Mouse (Mus musculus): Measurements from ENCODE around the gene Gm20696.

DNA sequence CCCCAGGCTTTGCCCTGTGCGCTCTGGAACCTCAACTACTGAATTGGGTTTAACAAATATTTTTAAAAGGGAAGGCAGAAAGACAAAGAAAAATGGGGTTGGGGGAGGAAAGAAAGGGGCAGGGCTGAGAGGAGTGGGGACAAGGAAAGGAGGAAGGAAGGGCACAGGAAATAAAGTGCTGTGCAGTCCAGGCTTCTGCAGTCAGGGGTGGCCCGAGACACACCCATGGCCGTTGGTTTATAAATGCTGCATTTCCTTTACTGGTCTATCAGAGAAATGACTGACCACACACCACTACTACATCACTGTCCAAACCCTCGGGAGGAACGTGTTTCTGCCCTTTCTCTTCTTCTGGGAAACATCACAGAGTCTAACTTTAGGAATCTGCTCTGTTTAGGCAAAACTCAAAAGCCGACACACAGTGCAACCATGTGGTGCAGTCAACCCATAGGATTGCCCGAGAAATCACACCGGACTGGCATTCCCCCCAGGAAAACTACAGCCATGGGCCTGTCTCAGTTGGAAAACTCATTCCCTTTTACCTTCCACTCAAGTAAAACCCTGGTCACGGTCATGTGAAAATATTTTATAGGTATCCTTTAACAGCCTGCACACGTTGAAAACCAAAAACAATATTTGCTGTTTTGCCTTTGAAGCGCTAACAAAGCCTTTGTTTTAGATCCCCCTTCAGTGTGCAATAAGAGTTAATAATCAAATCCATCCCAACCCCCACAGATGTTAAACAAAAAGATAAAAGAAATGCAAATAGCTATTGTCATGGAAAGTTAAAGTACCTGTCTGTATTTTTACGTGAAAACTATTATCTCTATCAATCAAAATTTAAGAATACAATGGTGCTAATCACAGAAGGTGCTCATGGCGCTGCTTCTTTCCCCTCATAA, 402.2 kb downstream of the Gm20696 start:
- no peak for TF ChIP-seq CTCF (IDR thresholded peaks at IDR 0.05; ENCODE audit: control insufficient read depth, insufficient read depth, low read length)
- no peak for TF ChIP-seq POLR2A (IDR thresholded peaks at IDR 0.05; ENCODE audit: borderline replicate concordance, control insufficient read depth, low read depth, low read length)
